Mouse (Mus musculus) right cerebral cortex, postnatal 25 days (tissue): ENCODE results near the gene Wwc1.

ENCODE experiments used
- DNase-seq: peaks from one replicate; pipeline ENCODE4 v3.0.0; 2022

Wwc1 gene

DNA sequence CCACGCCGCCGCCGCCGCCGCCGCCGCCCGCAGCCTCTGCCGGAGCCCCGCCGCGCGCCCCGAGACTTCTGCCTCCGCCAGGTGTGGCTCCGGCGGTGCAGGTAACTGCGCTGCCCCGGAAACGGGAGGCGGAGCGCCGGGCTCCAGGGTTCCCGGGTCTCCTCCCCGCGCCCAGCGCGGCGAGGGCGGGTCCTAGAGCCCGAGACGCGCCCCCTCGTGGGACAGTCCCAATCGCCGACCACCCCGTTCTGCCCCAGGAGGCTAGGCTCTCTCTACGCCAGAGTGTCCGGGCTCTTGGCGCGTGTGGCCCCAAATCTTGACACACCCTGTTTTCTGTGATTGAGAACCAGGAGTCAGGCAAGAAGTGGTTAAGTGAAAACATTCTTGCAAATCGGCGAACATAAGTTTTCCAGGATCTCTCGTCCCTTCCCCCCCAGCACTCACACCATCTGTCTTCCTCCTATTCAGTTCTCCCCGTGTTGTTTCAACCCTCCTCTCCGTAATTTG lies at the start of gene Wwc1:
TSS of gene Wwc1 (minus strand) at position 117 of the 507 bp plus-strand sequence.
- peak; percentile 80 for DNase-seq

DNA sequence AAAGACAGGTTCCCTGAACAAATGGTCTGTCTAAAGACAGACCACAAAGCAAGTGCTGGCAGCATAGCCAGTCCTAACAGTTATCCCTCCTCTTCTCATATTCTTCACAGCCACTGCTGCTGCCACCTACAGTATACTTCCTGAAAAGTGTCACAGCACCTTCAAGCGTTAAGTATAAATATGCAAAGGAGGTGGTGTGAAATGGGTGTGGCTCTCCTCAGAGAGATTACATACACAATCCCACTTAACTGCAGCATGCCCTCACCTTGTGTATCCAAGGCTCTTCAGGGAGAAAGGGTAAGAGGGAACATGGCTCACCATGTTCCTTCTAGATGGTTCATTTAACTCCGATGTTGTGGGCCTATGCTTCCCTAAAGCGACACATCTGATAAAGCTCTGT lies 39.7 kb upstream of the Wwc1 start:
- no peak for DNase-seq

DNA sequence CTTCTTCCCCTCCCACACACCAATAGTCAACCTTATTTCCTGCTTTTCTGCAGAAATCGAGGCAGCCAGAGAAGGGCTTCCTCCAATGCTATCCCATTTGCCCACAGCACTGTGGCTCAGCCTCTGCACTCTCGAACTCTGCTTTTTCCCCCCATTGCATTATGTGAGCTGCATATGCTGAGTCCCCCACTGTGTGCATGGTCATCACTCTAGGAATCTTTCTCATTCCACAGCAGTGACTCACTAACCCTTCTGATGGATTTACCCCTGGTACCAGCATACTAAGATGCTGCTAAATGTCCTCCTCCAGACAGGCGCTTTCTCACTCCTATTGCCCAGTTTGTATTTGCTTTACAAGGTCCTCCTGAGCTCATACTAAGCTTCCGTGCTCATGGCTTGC lies 32.9 kb upstream of the Wwc1 start:
- no peak for DNase-seq

DNA sequence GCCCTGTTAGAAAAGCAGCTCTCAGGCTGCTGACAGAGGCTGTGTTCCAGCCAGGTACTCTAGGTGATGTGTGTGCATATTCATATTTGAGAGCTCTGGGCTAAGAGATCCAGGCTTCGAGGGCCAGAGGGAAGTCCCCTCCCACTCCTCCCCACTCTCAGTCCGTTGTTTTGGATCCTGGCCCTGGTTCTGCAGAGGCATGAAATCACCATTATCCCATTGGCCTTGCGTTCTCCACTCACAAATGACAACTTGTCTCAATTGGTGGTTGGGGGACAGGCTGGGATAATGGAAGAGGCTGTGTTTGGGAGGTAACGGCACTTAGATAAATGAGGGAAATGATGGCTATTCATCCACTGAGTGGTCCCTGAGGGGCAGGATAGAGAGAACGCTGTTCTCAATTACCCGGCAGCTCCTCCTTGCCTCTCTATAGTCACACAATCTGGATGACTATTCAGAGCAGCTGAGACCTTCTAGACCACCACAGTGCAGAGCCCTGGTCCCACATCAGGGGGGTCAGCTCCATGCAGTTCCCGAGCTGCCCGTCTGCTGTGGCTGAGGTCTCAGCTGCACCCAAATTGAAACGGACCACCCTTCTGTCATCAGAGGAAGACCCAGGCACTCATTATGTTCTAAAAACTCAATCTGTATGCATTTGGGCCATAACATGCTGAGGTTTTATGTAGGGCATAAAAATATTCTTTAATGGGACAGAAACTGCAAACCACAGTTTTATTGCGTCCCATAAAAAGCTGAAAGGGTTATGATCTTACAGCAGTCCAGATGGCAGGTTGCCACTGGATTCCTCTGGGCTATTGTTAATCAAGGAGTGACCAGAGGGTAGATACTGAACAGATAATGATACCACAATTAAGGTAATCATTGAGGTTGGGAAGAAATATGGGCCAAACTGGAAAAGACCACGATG lies 29.2 kb upstream of the Wwc1 start:
- no peak for DNase-seq

DNA sequence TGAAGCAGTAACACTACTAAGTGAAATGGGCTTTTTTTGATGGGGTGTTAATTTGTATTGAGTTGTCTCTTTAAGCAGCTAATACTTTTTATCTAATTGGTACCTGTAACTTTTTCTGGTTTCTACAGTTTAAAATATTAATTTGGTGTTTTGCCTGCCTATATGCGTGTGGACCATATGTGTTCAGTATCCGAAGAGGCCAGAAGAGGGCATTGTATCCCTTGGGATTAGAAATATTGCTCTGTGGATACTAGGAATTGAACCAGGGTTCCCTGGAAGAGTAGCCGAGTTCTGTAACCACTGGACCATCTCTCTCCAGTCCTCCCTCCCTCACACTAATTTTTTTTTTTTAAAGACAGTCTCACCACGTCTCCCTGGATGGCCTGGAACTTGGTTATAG lies 22.6 kb upstream of the Wwc1 start:
- DNase-seq: no peak

DNA sequence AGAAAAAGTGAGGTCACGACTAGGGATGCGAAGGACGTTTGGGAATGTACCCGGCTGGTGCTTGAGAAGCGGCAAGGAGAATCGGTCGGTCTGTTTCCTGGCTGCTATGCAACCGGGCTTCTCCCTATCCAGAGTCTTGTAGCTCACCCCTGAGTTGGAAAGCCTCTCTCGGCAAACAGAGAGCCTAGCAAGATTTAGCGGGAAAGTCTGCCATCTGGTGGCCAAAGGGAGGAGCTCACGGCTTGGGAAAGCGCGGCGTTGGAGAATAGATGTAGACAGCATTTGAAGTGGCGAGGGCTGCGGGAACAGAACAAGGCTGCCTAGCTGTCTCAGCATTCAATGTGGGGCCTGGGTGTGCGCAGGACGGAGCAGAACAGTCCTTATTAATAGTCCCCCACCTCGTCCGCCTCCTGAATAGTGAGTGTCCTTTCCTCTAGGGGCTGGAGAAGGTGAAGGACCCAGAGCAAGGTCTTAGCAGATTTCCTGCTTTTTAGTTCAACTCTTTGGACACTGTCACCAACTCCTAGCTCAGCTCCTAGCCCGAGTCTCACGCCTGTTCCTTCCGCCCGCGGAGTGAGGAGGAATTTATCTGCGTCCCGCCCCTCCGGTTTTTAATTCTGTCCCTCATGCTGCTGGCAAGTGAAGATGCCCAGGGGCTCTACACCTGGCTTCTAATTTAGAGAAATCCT lies 21.1 kb upstream of the Wwc1 start:
- peak; percentile 92 for DNase-seq

DNA sequence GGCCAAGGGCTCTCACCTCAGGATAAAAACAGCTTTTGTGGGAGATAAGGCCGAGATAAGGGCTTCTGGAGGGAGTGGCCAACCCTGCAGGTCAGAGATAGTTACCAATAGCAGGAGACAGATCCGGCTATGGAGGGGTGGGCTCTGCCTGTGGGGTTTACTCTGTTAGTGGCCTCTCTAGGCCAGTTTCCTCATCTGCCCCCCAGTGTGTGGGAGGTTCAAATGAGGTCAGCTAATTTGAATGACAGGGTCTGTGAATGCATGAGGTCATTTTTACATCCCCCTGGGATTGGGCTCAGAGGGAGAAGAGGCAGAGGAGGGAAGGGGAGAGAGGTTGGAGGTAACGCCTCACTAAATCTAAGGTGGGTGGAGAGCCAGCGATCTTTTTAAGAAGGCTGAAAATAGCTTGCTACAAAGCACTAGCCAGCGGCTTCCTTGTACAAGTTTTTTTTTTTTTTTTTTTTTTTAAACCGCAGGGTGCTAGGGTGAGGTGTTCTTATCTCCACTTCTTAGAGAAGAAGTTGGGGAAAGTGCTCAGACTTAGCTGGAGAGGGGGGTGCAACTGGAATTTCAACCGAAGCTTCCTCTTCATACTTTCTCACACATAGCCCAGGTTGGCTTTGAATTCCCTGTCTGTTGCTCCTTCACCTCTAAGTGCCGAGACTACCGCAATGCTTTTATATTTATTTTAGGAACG lies 20.4 kb upstream of the Wwc1 start:
- DNase-seq: no peak

DNA sequence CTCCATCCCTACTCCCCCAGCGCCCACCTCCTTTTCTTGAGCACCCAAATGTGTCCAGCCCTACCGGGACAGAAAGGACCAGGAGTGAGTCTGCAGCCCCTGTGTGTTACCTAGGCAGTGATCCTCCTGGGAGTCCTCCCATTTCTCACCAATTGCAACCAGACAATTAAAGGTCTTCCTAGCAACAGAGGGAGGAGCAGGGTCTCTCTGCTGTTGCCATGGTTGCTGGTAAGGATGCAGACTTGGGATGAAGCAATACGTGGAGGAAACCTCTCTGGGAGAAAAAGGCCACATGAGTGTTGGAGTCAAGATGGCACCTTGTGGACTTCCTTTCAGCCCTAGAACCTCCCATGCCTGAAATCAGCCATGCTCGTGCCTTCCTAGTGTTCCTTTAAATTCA lies 19.7 kb upstream of the Wwc1 start:
- no peak for DNase-seq

DNA sequence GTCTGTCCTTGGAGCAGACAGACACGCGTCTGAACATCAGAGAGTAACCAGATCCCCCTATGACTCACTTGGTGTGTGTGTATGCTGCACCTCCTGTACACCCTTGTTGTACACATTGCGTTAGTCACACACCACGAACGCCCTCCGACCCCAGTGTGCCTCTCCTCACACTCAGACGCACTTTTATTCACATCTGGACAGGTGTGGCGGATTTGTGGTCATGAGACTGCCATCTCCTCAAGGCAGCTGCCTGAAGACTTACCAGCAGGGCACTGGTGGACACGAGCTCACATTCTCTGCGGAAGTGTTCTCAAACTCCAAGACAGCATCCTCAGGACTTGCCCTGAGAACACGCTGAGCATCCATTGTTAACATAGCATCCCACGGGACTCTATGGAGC lies 17.7 kb upstream of the Wwc1 start:
- no peak for DNase-seq

DNA sequence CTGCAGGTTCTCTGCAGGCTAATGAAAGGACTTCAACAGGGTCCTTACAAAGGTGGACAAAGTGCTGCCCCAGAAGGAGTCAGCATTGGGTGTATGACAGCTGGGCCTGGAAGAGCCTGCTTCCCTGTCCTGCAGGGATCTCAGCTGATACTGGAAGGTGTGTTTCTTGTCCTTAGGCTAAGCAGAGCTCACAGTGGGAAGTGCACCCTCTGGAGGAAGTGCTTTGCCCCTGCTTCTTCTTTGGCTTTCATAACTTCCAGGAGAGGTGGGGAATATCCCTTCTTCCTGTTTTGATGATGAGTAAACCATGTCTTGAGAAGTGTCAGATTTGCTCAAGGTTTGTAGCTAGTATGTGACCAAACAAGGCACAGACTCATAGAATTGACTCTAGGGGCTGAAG lies 15.0 kb upstream of the Wwc1 start:
- DNase-seq: no peak

DNA sequence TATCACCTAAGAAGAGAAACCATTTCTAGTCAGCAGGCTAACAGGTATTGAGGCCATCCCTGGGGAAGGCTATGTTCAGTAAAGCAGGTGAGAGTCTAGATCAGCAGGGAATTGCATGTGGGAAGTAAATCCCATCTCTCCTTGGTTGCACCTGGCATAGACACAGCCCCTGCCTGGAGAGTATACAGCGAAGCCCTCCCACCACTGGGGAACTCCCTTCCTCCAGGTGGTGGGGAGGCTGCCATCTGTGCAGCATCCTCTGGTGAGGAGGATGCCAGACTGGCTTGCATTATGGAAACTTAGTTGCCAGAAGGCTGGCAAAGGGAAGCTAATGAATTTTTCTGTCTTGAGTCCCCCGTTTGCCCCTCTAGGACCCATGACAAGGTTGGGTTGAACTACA lies 11.5 kb upstream of the Wwc1 start:
- peak; percentile 82 for DNase-seq

DNA sequence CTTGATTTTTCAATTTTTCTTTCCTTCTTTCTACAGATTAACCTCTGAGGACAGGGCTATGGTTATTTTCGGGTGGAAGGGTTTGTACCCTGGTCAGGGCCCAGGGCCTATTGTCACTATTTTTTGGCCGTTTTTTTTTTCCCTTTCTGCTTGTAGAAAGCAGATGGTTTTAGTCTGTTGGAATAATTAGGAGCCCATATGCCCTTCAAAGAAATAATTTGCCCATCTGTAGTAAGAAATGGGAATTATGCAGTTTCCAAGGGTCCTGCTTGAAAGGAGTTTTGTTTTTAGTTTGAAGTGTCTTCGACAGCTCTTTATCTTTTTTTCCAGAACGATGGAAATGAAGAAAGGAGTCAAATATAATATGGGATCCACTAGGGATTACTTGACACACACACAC lies 9.6 kb upstream of the Wwc1 start:
- no peak for DNase-seq

DNA sequence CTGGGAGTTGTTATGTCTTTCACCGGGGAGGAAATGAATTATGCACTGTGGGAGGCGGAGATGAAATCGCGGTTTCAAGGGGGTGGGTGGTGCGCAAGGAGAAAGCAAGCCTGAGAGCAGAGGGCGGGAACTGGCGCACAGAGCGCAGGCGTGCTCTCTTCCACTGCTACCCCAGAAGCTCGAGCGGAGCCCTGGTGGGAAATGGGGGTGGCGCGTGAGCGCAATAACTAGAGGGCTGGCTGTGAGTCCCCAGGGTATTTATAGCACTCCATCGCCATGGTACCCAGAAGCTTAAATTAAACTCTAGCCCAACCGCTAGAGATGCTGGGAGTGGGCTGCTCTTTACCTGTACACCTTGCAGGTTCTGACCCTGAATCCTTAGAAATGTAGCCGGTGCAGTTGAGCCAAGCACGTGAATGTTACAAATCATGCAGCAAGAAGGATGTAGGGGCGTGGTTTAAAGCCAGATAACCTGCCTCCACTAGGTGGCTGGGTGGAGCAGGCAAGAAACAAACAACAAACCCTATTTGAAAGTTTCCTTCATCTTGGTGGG lies 5.6 kb upstream of the Wwc1 start:
- DNase-seq: peak; percentile 83

DNA sequence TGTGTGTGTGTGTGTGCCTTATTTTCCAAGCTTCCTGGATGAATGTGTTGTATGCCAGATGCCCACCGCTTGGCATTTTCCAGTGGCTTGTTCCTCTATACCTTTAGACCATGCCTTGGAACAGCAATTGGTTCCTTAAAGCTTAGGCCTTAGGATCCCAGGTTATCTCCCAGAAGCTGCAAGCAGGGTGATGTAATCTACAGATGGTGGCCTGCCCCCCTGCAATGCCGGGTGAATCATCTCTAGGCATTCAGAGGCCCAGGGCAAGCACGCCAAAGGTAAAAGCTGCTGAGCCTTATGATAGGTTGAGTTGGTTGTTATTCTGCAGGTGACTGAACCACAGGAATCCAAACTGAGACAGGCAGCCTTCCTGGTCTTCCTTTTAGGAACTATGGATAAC lies 2.4 kb upstream of the Wwc1 start:
- no peak for DNase-seq

DNA sequence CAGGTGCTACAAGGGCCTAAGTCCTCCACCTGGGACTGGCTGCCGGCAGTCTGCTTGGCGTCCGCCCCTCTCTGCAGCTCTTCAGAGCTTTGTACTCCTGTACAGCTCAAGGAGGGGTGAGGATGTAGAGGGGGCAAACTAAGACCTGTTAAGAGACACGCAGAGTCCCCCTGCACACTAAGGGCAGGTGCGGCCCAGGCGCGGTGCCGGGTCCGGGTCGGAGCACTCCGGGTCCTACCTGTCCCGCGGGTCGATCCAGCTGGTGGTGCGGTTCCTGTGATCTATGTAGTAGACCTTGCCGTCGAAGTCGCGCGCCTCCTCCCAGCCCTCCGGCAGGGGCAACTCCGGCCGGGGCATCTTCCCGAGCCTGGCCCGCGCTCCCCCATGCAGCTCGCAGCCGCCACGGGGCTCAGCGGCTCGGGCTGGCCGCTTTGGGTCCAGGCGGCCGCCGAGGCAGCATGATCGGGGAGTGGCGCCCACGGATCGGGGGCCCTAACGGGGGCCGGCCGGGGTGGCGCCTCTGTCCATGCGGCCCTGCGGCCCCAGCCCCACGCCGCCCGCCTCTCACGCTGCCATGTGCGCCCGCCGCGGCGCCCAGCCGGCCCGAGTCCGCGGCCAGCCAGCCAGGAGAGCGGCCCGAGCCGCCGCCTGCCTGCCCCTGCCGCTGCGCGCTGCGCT lies 455 bp downstream of the Wwc1 start:
- peak; percentile 53 for DNase-seq

DNA sequence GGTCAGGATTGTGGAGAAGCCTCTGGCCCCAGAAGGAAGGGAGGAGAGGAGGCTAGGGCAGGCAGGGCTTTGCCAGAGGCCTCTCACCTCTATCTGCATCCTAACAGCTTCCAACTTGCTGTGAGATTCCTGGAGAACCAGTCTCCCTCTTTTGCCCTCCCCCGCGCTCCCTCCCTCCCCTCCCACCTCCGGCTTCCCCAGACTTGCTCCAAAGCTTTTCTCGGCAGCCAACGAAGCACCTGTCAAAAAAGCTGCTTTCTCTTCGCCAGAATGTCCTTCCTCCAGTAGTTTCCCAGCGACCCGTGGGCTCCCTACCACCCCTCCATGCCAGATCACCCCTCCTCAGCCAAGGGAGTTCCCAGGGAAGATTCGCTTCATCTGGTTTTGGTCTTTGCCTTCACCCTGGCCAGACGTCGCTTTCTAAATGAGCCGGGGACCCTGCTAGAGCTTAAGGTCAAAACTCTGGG lies 1.0 kb downstream of the Wwc1 start:
- DNase-seq: no peak

DNA sequence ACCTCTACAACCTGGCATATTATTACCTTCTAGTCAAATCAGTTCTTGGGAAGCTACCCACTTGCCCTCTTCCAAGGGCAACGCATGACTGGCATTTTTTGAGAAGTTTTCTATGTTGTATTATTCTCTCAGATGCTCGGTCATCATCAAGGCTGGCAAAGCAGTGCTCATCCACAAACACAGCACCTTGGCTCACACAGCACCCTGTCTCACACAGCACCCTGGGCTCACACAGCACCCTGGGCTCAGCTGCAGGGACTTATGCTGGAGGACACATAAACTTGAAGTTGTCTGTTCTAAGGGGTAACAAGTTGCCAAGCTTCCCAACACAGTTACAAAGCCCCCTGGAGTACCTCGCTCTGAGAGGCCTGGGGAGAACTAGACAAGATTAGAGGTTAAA lies 2.5 kb downstream of the Wwc1 start:
- DNase-seq: no peak

DNA sequence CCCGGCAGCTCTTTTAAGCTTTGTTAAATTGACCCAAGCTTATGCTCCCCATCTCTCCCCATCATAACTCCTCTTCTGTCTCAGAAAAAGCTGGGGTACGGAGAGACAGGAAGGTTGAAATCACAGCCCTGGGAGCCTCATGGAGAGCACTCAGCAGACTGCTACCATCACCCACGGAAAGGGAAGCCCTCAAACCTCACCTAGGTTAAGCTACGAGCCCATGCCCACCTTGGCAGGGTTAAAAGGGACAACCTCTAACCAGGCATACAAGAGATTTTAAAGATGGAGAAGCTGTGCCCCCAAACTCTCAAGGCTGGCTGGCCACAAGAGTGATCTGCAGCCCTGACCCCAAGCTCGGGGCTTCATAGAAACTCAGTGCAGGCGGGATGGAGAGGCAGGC lies 3.2 kb downstream of the Wwc1 start:
- DNase-seq: no peak

DNA sequence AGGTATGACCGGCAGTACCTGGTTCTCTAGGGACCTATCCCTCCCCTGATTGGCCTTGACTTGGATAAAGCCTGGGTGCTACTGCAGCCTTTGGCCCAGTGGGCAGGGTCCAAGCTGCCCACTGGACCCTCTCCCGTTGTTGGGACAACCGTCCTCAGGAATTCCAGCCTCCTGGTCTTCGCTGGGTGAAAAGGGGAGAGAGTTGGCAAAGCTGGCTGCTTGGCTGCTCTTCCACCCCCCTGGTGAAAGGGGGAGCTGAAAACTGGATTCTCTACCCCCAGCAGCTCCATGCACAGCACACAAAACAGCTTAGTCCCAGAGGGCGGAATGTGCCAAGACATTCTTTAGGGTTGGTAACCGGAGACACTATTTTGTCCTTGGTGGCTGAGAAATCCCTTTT lies 3.8 kb downstream of the Wwc1 start:
- DNase-seq: no peak

DNA sequence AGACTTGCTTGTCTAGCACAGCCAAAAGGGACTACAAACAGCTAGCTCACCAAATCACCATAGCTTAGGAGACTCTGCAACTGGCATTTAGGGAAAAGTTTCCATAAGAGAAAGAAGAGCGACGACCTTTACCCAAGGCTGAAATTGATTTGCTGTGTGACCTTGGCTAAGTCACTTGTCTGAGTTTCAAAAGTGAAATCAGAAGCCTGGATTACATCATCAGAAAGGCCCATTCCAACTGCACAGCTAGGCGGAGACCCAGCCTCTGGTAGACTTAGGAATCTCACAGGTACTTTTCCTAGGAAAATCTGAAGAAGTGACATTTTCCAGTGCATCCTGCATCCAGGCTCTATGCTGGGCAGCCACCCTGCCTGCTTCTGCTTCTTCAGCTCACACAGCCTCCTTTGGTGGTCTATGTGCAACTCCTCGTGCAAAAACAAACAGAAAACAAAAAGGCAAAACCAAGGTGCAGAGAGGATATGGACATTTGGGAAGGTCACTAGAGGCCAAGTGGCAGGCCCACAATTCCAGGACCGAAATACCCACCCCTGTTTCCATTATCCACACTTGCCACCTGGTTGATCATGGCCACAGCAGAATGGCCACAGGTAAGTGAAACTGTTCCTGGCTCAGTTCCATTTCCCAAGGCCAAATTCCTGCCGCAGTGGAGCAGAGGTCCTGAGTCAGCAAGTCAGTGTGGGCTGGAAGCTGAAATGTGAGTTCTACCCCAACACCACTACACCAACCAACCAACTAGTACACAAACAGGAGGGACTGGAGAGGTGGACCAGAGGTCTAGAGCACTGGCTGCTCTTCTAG lies 5.5 kb downstream of the Wwc1 start:
- no peak for DNase-seq

DNA sequence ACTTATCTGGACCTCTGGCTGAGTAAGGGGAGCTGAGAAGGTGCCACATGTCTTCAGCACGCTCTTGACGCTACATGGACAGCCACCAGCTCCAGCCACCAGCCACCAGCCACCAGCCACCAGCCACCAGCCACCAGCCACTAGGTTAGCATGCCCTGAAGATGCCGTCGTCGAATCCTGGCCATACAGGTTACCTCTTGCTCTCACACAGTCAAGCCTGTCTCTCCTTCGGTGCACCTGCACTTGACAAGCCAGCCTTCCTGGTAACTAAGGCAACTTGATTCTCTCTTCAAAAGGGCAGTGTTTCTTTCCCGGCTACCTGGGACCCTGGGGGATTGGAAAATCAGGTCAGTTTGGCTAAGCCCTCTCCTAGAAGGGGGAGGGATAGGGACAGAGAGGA lies 7.2 kb downstream of the Wwc1 start:
- DNase-seq: no peak
